Mouse (Mus musculus) frontal cortex, postnatal 10 days (tissue): ENCODE data around the gene Ly6g6f.
A peak's percentile ranks its signal among the peaks of the same experiment; 100 is the strongest.

Experiments used
- DNase-seq, 2 experiments: peaks; one replicate each; pipeline ENCODE4 v3.0.0; 2022; ENCODE audit warnings: low spot score in 2 of 2, mixed read lengths in 1 of 2

Ly6g6f gene

DNA sequence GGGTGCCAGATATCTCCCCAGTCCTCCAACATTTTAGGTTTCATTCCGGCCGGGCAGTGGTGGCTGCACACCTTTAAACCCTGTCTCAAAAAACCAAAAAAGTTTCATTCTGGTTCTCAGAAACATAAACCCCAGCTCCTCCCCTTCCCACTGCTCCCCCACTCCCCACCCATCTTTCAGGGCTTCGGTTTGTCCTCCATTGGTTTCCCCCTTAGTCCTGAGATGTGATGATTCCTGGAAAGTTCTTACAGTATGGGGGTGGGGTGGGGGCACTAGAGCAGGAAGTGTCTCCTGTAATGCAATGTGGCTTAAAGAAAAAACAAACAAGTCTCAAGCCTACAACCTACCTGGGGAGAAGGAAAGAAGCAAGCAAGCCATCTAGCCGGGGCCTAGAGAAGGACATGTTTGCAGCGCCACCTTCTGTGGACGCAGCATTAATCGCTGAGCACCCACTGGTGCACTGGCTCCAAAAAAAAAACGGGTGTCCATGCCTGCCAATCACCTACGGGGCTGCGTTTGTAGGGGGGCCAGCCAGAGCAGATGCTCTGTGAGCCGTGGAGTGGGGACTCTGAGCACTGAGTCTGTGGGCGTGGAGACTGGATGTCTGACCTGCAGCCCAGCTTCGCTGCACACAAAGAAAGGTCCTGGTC, 20.5 kb upstream of the Ly6g6f start:
- peak in 1 of 2 experiments; percentile 37 for DNase-seq

DNA sequence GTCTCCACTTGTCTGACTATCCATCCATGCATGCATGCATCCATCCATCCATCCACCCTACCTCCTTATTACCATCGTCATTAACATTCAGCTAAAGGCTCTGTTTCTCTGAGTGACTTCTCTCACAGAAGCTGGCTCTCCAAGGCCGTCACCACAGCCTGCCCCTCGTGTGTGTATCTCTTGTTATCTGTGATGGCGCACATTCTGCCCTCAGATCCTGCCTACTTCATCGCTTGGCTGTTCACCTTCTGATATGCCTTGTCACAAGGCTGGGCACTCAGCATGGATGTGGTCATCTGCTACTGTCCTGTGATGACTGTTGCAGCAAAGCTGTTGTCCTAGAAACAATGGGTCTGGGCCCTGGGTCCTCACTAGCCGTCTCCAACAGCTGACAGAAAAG, 19.3 kb upstream of the Ly6g6f start:
- no peak for DNase-seq

DNA sequence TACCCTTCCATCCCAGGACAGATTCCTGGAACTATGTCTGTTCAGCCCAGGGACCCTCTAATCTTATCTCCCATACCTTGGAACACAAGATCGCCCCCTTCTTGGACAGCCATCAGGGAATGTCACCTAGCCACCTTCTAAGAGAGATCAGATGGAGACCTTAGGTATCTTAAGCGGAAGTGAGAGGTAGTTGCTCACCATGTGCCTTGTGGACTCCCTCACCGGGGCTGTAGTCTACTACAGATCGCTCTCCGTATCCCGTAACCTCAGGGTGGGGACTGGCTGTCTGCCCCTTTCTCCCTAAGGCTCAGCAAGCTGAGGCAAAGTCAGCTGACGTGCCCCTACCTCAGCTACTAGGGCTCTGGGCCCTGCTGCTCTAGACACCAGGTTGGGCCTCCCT, 18.7 kb upstream of the Ly6g6f start:
- no peak for DNase-seq

DNA sequence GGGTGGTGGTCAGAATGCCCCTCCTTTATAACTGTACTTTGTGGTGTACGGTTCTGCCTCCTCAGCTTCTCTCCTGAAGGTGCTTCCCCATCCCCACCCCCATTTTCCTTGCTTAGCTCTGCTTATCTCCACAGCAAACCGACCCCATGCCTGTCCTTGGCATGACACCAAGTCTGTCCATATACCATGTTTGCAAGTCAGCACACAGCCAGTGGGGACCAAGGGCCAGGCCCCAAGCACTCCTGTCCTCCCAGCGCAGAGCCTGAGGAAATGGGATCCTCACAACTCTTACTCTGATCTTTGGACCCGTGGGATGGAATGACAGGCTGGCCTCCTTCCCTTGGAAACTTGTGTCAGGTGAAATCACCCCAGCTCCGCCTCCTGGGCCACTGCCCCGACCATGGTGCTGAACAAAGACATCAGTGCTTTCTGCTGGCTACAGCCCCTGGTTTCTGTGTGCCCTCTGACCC, 17.8 kb upstream of the Ly6g6f start:
- no peak for DNase-seq

DNA sequence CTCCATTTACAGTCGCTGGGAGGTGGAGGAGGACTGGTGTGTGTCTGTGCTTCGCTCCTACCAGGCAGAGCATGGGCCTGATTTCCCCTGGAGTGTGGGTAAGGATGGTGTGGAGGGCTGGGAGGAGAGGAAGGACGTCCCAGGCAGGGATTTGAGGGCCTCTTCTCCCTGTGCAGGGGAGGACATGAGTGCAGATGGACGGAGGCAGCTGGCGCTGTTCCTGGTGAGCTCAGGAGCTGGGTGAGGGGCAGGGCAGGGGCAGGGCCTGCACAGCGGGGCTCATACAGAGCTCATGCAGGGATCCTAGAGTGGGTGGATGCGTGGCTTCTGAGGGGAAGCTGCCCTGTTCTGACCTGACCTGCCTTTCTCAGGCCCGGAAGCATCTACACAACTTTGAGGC, 16.9 kb upstream of the Ly6g6f start:
- no peak for DNase-seq

DNA sequence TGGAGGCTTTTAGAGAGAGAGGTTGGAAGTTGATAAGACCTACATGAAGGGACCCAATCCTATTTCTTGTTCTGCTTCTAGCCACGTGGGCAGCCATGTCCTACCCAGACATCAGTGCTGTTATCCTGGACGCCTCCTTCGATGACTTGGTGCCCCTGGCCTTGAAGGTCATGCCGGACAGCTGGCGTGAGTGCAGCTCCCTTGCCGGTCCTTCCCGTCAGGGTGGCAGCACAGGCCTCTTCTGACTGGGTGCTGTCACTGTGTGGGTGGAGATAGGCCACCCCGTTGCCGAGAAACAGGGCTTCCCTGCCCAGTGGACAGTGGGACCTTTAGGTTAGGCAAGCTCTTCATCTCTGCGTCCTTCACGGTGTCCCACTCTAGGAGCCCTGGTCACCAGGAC, 15.8 kb upstream of the Ly6g6f start:
- DNase-seq, result no peak

DNA sequence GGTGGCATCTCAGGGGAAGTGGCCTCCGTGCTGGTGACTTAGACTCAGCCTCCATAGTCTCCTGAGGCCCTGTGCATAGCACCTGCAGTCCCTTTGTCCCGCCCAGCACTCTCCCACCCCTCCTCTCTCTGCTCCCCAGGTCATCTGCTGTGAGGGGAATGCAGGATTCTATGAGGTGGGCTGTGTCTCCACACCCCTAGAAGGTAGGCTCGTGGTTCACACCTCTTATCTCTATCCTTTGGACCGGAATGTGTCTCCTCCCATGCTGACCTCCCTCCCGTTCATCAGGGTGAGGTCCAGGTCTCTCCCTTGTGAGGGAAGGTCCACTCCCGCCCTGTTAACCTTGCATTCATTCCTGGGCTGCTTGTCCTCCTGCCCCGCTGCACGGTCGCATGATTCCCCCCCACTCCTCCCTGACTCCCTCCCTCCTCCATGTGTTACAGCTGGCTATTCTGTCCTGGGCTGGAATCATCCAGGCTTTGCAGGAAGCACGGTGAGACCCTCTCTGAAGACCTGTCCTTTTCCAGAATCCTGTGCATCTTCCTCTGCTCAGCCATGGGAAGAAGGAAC, 14.9 kb upstream of the Ly6g6f start:
- DNase-seq, result no peak

DNA sequence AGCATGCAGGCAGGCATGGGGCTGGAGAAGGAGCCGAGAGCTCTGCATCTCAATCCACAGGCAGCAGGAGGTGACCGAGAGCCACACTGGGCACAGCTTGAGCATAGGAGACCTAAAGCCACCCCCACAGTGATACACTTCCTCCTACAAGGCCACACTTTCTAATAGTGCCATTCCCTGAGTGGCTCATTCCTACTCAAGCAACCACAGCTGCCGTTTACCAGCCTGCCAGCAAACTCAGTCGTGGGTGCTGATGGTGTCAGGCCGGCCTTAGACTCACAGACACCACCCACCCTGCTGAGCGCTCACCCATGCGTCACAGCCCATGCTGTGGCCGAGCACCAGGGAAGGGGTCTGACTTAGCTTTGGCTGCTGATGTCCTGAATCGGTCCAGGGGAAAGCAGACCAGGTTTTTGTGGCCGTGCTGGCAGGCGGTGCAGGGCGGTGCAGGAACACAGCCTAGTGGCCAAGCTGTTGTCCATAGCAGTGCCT, 11.8 kb upstream of the Ly6g6f start:
- no peak for DNase-seq

DNA sequence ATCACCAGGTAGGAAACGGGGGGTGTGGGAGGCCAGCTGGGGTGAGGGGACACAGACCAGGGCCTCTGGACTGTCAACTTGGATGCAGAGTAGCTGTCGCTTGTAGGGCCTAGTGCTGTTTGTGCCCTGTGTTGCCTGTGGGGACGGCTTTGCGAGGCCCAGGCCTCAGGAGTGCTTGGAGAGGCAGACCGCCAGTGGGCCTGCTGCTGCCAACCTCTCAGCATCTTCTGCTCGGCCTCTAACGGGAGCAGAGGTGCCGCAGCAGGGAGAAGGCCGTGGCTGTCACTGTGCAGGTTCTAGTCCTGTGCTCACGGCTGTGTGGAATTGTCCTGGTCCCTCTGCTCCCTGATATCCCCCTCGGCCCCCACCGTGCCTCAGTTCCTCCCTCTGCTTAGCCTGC, 11.2 kb upstream of the Ly6g6f start:
- no peak for DNase-seq

DNA sequence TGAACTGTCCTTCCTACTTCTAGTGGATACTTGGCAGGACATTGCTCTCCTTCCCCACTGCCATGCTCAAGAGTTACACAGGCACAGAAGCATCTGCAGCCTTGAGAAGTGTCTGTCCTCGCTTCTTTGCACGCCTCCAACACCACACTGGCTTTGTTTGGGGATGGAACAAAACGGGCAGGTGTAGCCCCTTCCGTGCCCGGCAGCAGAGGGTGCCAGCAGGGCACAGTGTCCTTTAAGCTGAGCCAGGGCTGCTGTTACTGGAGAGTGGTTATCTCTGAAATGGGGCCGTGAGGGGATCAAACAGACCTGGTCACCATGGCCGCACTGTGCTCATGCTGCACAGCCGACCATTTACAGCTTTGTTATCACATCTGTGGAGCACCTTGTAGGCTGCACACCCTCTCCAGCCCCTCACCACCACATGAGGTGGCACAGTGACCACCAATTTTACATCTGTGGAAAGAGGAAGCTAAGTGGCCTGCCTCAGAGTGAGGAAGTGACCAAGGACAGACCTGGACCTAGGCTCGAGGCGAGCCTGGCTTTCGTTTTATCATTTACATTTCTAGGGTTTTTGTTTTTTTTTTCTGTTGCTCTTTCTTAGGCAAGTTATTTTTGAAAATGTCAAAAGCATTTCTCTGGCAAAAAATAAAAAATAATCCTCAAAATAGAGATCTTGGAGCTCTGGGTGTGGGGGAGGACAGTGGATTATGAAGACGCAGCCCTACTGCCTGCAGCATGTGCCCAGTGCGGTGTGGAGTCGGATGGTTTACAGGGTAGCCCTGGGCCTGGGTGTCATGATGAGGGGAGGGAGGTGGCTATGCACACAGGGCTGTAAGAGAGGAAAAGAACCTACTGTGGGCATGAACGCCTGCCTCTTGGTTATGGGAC, 9.3 kb upstream of the Ly6g6f start:
- no peak for DNase-seq

DNA sequence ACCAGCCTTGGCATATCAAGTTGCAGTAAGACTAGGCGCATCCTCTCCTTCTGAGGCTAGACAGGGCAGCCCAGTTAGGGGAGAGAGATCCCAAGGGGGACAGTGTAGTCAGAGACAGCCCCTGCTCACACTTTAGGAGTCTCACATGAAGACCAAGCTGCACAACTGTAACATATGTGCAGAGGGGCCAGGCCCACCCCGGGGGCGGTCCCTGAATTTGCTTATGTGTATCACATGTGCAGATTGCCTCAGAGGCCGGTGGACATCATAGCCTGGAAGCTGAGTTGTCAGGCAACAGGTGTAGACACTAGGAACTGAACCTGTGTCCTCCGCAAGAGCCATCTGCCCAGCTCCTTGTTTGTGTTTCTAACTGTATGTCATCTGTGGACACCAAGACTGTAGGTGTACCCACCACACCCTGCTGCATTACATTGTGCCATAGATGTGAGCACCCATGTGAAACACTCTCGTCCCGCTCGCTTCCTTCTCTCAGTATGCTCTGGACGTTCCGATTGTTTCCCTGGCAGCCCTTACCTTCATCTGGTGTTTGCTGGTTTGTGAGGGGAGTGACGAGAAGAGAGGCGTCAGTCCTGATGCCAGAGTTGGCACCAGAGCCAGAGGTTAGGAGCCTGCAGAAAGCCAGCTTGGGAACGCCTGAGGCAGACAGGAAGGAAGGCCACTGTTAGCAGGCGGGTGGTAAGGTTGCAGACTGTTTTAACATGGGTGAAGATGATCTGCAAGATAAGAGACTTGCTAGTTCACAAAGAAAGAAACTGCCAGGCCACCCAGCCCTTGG, 7.2 kb upstream of the Ly6g6f start:
- no peak for DNase-seq

DNA sequence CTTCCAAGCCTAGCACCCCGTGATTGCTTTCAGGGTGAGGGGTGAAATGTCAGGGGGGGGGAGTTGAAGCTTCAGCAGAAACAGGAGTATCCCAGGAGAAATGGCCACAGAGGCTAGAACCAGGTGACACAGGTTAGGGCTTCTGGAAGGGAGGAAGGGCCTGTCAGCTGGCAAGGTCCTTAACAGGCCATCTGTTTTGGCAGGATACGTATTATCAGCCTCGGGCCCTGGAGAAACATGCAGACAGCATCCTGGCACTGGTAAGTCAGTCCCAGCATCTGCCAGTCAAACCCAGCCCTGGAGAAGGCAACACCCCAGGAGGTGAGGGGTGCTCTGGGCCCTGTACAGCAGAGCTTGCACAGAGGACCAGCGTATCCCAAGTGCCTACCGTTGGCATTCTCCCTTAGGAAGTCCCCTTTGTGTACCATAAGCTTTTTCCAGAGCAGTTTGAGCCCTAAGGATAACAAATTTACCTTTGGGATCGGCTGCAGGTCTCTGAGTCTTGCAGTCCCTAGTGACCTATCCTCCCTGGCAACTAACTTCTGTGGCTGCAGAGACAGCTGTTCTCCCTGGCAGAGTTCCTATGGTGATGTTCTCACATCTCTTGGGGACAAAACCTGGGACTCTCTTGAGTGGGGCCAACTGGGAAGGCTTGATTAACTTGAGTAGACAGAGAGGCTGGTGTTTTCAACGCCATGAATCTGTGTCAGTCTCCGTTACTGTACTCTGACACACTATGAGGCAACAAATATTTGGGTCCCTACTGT, 4.9 kb upstream of the Ly6g6f start:
- no peak for DNase-seq

DNA sequence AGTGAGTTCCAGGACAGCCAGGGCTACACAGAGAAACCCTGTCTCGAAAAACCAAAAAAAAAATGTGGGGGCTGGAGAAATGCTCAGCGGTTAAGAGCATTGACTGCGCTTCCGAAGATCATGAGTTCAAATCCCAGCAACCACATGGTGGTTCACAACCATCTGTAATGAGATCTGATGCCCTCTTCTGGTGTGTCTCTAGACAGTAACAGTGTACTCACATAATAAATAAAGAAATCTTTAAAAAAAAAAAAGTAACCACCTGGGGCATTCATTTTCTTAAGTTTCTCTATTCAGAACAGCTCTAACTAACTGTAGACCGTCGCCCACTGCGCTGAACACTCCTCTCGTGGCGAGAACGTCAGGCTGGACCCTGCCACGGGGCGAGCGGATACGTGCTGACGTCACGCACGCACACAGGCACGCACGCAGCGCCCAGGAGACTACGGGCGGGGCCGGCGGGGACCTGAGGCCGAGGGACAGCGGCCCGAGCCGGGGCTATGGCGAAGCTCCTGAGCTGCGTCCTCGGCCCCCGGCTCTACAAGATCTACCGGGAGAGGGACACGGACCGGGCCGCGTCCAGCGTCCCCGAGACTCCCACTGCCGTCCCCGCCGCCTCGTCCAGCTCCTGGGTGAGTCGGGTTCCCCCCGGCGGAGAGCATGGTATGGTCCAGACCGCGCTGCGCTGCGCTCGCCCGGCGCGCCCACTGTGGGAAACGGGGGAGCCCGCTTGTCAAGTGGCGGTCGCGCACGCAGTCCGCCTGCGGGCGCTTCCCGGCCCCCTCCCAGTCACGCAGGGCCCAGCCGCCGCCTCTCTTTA, 3.6 kb upstream of the Ly6g6f start, which contains the start of gene Abhd16a:
Gene Abhd16a, plus strand, starts transcription at position 439 of the 820 bp plus-strand sequence.
- peak; percentile 90 to 93 for DNase-seq

DNA sequence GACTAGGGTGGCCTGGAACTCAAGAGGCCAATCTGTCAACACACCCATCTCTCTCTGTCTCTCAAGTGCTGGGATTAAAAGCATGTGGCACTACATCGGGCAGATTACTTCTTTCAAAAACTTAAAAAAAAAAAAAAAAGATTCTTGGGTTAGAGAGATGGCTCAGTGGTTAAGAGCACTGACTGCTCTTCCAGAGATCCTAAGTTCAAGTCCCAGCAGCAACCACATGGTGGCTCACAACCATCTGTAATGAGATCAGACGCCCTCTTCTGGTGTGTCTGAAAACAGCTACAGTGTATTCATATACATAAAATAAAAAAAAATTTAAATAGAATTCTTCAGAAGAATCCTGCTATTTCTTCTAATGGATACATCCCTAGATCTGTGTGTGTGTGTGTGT, 2.7 kb upstream of the Ly6g6f start:
- no peak for DNase-seq

DNA sequence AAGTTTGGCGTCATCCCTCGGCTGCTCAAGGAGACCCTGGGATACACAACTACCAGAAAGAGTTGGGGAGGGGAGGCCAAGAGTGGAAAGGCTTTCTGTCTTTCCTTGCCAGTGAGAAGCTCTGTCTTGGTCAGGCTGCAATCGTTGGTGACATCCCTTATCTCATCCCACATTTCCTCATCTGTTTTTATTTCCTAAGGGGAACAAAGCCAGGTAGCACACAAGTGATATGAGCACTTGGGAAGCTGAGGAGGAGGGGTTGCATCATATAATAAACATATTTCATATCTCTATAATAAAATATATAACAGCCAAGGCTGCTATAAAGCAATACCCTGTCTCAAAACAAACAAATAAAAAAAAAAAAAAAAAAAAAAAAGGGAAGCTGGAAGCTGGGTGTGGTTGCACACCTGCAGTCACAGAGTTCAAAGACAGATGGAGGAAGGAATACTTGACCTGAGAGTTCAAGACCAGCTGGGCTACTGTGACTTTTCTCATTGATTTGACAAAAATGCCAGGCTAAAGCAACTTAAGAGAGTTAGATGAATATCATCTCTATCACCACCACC, 1.4 kb downstream of the Ly6g6f start:
- DNase-seq, result no peak

DNA sequence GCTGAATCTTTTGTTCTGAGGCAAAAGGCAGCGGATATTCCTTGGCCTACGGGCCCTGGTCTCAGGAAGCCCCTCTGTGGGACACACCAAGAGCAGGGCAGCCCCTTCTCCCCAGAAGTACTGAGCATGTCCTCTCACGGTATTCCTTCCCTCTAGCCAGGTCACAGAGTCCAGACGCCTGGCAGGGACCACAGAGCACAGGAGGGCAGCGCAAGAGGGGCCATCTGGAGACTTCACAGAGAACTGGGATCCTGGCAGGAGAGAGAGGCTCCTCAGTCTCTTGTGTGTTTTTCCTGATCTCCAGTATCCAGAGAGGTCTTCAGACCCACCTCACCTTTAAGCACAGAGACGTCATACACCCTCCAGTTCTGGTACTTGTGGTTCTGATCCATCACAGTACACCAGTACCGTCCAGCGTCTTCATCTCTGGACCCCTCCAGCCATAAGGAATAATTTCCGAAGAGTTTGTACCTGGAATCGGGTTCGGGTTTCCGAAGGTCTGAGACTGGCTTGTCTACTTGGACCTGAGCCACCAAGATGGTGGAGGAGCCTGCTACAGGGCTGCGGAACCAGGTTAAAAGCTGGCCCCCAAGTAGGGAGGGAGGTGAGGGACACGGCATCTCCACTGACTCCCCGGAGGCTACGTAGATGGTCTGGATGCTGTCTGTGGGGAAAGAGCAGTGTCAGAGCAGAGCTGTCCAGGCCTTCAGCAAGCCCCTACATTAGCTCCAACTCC, 2.4 kb downstream of the Ly6g6f start:
- no peak for DNase-seq

DNA sequence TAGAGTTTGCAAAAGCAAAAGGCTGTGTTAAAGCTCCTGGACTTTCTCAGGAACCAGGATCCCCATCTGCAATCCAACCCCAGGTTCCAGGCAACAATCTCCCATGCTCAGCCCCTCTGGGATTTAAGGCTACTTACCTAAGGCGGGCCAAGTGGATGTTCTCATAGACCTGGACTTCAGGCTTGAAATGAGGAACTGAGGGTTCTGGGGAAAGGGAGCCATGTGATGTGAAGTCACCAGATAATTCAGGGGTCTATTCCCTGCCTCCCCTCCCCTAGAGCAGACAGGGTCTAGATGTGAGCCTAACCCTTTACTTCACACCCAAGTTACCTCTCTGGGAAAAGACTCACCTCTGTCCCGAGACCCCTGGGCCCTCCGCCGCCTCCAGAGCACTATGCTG, 4.7 kb downstream of the Ly6g6f start:
- DNase-seq, result no peak

DNA sequence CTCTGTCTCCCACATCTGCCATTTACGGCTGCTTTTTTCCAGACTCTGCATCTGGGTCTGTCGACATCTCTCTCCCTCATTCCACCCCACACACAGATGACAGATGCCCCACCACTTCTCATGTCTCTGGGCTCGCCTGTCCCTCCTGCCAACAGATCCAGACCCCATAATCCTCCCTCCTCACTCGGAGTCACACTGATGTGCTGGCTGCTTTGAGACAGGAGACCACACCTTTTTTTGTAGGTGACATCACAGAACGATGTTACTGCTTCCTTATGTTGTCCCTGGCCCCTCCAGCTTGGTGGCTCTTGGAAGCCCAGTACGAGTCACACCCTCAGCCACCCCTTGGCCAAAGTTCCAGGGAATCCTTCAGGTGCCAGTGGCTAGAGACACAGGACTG, 5.2 kb downstream of the Ly6g6f start:
- DNase-seq, result no peak

DNA sequence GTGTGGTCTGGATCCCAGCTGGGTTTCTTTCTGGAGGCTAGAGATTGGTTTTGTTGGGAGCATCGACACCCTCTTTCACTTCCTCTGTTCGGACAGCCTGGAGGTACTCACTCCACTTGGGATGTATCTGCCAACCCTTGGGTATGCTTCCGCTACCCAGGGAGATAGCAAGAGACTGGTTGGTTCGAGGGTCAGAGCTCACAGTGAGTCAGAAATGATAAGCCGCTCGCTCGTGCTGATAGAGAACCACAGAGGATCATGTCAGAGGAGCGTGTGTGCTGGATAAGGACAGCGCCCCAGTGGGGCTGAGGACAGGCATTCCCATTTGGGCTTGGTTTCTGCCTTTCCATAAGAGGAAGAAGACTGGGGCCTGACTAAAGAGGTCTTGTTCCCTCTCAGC, 5.6 kb downstream of the Ly6g6f start:
- DNase-seq, result no peak
